Comparison of ENCODE assay signal across 18 mouse cellular contexts in the genomic region with DNA sequence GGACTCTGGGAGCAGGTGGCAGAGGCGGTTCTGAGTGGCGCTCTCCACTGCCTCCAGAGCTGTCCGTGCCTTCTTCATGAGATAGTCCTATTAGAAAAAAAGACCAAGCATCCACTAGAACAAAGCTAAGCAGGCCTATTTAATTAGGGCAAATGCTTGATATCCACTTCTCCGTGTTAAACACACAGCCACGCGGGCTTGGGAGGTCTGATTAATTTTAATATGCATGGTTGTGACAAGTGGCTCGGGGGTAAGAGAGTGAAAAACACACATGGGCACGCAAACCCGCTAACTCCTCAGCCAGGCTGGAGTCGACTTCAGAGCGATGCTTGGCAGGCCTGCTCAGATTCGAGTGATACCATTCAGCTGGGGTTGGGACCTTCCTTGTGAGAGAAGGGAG.
"Had no signal": no experiment of that assay in that cellular context is flagged by ENCODE, and none has a peak within 500 bp of the region (broad histone marks: within the 10 kb centered on the region; RNA-seq: fewer than 3 reads in every experiment).

No protein-coding gene starts in this region.

- DNase-seq: liver, postnatal 0 days; lung, adult 2 months; lung, postnatal 14 days; lung, postnatal 36 days; right cerebral cortex, postnatal 25 days; right cerebral cortex, postnatal 4 days; spleen, adult 18-20 months; thymus, adult 18-20 months; thymus, postnatal 14 days; thymus, postnatal 36 days had no signal

- H3K4me2 ChIP-seq: liver, embryonic 15.5 days; lung, embryonic 15.5 days; midbrain, embryonic 12.5 days; midbrain, embryonic 15.5 days; neural tube, embryonic 12.5 days had no signal

- H3K27me3 ChIP-seq: liver, embryonic 15.5 days; lung, embryonic 15.5 days; midbrain, embryonic 15.5 days; neural tube, embryonic 12.5 days had no signal

- H3K9ac ChIP-seq: liver, embryonic 15.5 days; liver, postnatal 0 days; lung, embryonic 15.5 days; midbrain, embryonic 12.5 days; midbrain, embryonic 15.5 days; neural tube, embryonic 12.5 days had no signal

- H3K4me3 ChIP-seq: liver, embryonic 15.5 days; lung, embryonic 15.5 days; megakaryocyte, embryonic 14.5 days; midbrain, embryonic 12.5 days; midbrain, embryonic 15.5 days; neural tube, embryonic 12.5 days had no signal

- H3K4me1 ChIP-seq: liver, embryonic 15.5 days; lung, embryonic 15.5 days; neural tube, embryonic 12.5 days had no signal

- ATAC-seq: liver, postnatal 0 days; lung, postnatal 0 days; midbrain, embryonic 15.5 days had no signal

- H3K27ac ChIP-seq: liver, embryonic 15.5 days; lung, embryonic 15.5 days; macrophage; midbrain, embryonic 12.5 days; midbrain, embryonic 15.5 days; neural tube, embryonic 12.5 days had no signal

- H3K9me3 ChIP-seq: liver, embryonic 15.5 days; lung, embryonic 15.5 days; midbrain, embryonic 12.5 days; midbrain, embryonic 15.5 days; neural tube, embryonic 12.5 days had no signal

- H3K36me3 ChIP-seq: liver, embryonic 15.5 days; lung, embryonic 15.5 days; midbrain, embryonic 12.5 days; midbrain, embryonic 15.5 days; neural tube, embryonic 12.5 days had no signal
